Mouse (Mus musculus): Measurements from ENCODE around the gene Zfp541. TPM values are rescaled to one million over a fixed set of nuclear protein-coding genes. Genes with fewer than 3 reads are reported as not detected.

Zfp541 gene
- polyA plus RNA-seq, 1 experiment from 2014 or later = 0.09 TPM

DNA sequence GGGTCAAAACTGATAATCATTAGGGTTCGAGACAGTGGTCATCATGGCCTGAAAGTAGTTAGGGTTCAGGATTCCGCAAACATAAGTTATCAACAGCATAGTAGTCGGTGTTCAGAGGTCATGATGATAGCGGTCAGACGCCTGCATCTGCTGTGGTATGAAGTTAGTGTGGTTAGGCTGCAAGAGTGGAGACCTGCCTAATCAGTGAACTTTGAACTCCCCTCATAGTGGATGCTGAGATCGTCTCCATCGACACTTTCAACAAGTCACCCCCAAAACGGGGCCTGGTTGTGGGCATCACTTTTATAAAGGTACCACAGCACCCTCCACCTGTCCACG lies 58.6 kb downstream of the Zfp541 start:
- WGBS = 51% methylated on average over 9 of the region's 9 CpGs
- H3K36me3 ChIP-seq (ENCODE audit: control insufficient read depth, insufficient read depth, low read length) = peaks cover 36% of the 10 kb centered on the region
- H3K9ac ChIP-seq (replicated peaks; ENCODE audit: low read length) = peak overlapping the region; percentile 79
- no peaks in the 10 kb centered on the region for H3K9me3 ChIP-seq (ENCODE audit: control insufficient read depth, low read length)
- H3K27ac ChIP-seq (replicated peaks; ENCODE audit: low read depth, low read length) = peak overlapping the region; percentile 95
- peak overlapping the region; percentile 59 for H3K4me2 ChIP-seq (ENCODE audit: low read length)
- peak overlapping the region; percentile 67 for H3K4me3 ChIP-seq (replicated peaks; ENCODE audit: low read depth, low read length)
- no peak for DNase-seq
- no peaks in the 10 kb centered on the region for H3K27me3 ChIP-seq (ENCODE audit: control insufficient read depth, insufficient read depth, low read length)
- no peak; the same call in 1 of the 2 replicates for ATAC-seq (ENCODE audit: low FRiP score, low TSS enrichment)
- H3K4me1 ChIP-seq (ENCODE audit: control insufficient read depth, insufficient read depth, low read length) = peaks cover 6% of the 10 kb centered on the region

GRCm38 (mm10) chr7:16125829-16126228 lies 64.2 kb downstream of the Zfp541 start:
- Histone ChIP-seq H3K9me3 (ENCODE audit: control insufficient read depth, low read length) (no peaks in the 10 kb centered on the region), H3K36me3 (ENCODE audit: control insufficient read depth, insufficient read depth, low read length) (peaks cover 11% of the 10 kb centered on the region; the same call in 1 of the 2 replicates), H3K27me3 (ENCODE audit: control insufficient read depth, insufficient read depth, low read length) (no peaks in the 10 kb centered on the region), H3K4me3 (replicated peaks; ENCODE audit: low read depth, low read length) (no peak overlapping the region), H3K9ac (replicated peaks; ENCODE audit: low read length) (no peak overlapping the region), H3K4me1 (ENCODE audit: control insufficient read depth, insufficient read depth, low read length) (peaks cover 12% of the 10 kb centered on the region), H3K27ac (replicated peaks; ENCODE audit: low read depth, low read length) (no peak overlapping the region), H3K4me2 (ENCODE audit: low read length) (no peak overlapping the region)
- DNase-seq (no peak), ATAC-seq (ENCODE audit: low FRiP score, low TSS enrichment) (no peak)
- WGBS = 84% methylated on average over 9 of the region's 9 CpGs

- Histone ChIP-seq H3K4me2 (ENCODE audit: low read length) (no peak overlapping the region), H3K4me3 (replicated peaks; ENCODE audit: low read depth, low read length) (no peak overlapping the region), H3K9ac (replicated peaks; ENCODE audit: low read length) (no peak overlapping the region), H3K36me3 (ENCODE audit: control insufficient read depth, insufficient read depth, low read length) (peaks cover 8% of the 10 kb centered on the region; the same call in 1 of the 2 replicates), H3K4me1 (ENCODE audit: control insufficient read depth, insufficient read depth, low read length) (peaks cover 30% of the 10 kb centered on the region), H3K27me3 (ENCODE audit: control insufficient read depth, insufficient read depth, low read length) (no peaks in the 10 kb centered on the region), H3K27ac (replicated peaks; ENCODE audit: low read depth, low read length) (no peak overlapping the region), H3K9me3 (ENCODE audit: control insufficient read depth, low read length) (no peaks in the 10 kb centered on the region)
- DNase-seq (no peak), ATAC-seq (ENCODE audit: low FRiP score, low TSS enrichment) (no peak)
- 89% methylated on average over 6 of the region's 6 CpGs for WGBS
Observed at GRCm38 (mm10) chr7:16128344-16128743, 66.7 kb downstream of the Zfp541 start.

DNA sequence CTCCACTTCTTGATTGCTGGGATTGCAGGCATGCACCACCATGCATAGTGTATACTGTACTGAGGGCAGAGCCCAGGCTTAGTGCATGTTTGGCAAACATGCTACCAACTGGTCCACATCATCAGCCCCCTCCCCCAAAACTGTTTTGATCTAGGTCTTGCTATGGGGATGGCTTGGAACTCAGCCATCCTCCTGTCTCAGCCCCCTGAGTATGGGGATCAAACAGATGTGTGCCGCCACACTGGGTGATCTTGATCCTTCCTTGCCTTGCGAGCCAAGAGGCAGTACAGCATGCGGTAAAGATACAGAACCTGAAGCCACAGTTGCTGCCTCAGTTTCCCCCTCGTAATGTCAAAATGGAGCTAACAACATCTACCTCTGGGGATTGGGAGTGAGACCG lies 67.3 kb downstream of the Zfp541 start:
- peak overlapping the region; percentile 78 for H3K27ac ChIP-seq (replicated peaks; ENCODE audit: low read depth, low read length)

DNA sequence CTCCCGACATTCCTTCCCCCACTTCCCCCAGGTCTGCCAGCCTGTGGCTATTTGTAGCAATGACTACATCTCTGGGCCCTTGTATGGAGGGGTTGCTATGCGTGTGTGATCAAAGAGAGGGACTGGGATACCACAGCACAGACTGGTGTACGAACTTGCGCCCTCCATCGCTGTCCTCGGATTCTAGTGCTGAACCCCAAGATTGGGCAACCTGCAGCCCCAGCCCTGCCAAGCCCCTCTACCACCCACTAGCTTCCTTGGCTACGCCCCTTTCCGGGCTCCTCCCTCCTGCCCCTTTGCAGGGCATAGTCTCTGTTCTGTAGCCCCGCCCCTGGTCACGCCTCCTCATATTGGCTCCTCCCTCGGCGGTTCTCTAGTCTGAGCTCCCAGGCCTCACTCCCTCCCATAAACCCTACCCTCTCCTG lies 67.8 kb downstream of the Zfp541 start, which contains the start of gene Slc8a2:
Gene Slc8a2 (plus strand): TSS at position 406 of the 425 bp plus-strand sequence.
- peaks cover 41% of the 10 kb centered on the region for H3K4me1 ChIP-seq (ENCODE audit: control insufficient read depth, insufficient read depth, low read length)
- H3K27me3 ChIP-seq (ENCODE audit: control insufficient read depth, insufficient read depth, low read length) = no peaks in the 10 kb centered on the region
- ATAC-seq (ENCODE audit: low FRiP score, low TSS enrichment) (peak; percentile 81), DNase-seq (peak; percentile 88)
- peak within 1 kb of the TSS; percentile 73 for H3K4me2 ChIP-seq (ENCODE audit: low read length)
- 0 out of 2 replicates have a peak, but pooled peaks cover 5% of the 10 kb centered on the region for H3K36me3 ChIP-seq (ENCODE audit: control insufficient read depth, insufficient read depth, low read length)
- H3K4me3 ChIP-seq (replicated peaks; ENCODE audit: low read depth, low read length) = peak within 1 kb of the TSS; percentile 58
- no peaks in the 10 kb centered on the region for H3K9me3 ChIP-seq (ENCODE audit: control insufficient read depth, low read length)
- WGBS = 2% methylated on average over 12 of the region's 12 CpGs
- peak within 1 kb of the TSS; percentile 74 for H3K9ac ChIP-seq (replicated peaks; ENCODE audit: low read length)
- H3K27ac ChIP-seq (replicated peaks; ENCODE audit: low read depth, low read length) = peak within 1 kb of the TSS; percentile 78

More for the DNA sequence above, 67.3 kb downstream of the Zfp541 start:
- Histone ChIP-seq H3K4me3 (replicated peaks; ENCODE audit: low read depth, low read length) (peak overlapping the region; percentile 58; the same call in 1 of the 2 replicates), H3K9ac (replicated peaks; ENCODE audit: low read length) (peak overlapping the region; percentile 74; the same call in 1 of the 2 replicates), H3K4me1 (ENCODE audit: control insufficient read depth, insufficient read depth, low read length) (peaks cover 36% of the 10 kb centered on the region), H3K9me3 (ENCODE audit: control insufficient read depth, low read length) (no peaks in the 10 kb centered on the region), H3K27me3 (ENCODE audit: control insufficient read depth, insufficient read depth, low read length) (no peaks in the 10 kb centered on the region), H3K4me2 (ENCODE audit: low read length) (peak overlapping the region; percentile 73), H3K36me3 (ENCODE audit: control insufficient read depth, insufficient read depth, low read length) (0 out of 2 replicates have a peak, but pooled peaks cover 5% of the 10 kb centered on the region)
- DNase-seq = no peak
- whole genome bisulfite sequencing = 62% methylated on average over 5 of the region's 5 CpGs
- ATAC-seq (ENCODE audit: low FRiP score, low TSS enrichment) = no peak

GRCm38 (mm10) chr7:16129846-16130691 lies 68.5 kb downstream of the Zfp541 start:
- Histone ChIP-seq H3K9me3 (ENCODE audit: control insufficient read depth, low read length) (no peaks in the 10 kb centered on the region), H3K27ac (replicated peaks; ENCODE audit: low read depth, low read length) (peak overlapping the region; percentile 78), H3K27me3 (ENCODE audit: control insufficient read depth, insufficient read depth, low read length) (no peaks in the 10 kb centered on the region), H3K4me1 (ENCODE audit: control insufficient read depth, insufficient read depth, low read length) (peaks cover 46% of the 10 kb centered on the region), H3K4me2 (ENCODE audit: low read length) (peak overlapping the region; percentile 73), H3K9ac (replicated peaks; ENCODE audit: low read length) (peak overlapping the region; percentile 74), H3K36me3 (ENCODE audit: control insufficient read depth, insufficient read depth, low read length) (0 out of 2 replicates have a peak, but pooled peaks cover 2% of the 10 kb centered on the region), H3K4me3 (replicated peaks; ENCODE audit: low read depth, low read length) (peak overlapping the region; percentile 58)
- ATAC-seq (ENCODE audit: low FRiP score, low TSS enrichment) (peak; percentile 83), DNase-seq (peak; percentile 90)
- WGBS = under 1% methylated on average over 38 of the region's 38 CpGs

GRCm38 (mm10) chr7:16130956-16131634 lies 69.5 kb downstream of the Zfp541 start:
- no peaks in the 10 kb centered on the region for H3K27me3 ChIP-seq (ENCODE audit: control insufficient read depth, insufficient read depth, low read length)
- H3K4me1 ChIP-seq (ENCODE audit: control insufficient read depth, insufficient read depth, low read length) = peaks cover 50% of the 10 kb centered on the region
- peak overlapping the region; percentile 58 for H3K4me3 ChIP-seq (replicated peaks; ENCODE audit: low read depth, low read length)
- no peaks in the 10 kb centered on the region for H3K9me3 ChIP-seq (ENCODE audit: control insufficient read depth, low read length)
- peak overlapping the region; percentile 74 for H3K9ac ChIP-seq (replicated peaks; ENCODE audit: low read length)
- peak overlapping the region; percentile 46 for H3K27ac ChIP-seq (replicated peaks; ENCODE audit: low read depth, low read length)
- ATAC-seq (ENCODE audit: low FRiP score, low TSS enrichment) (no peak), DNase-seq (peak; percentile 26)
- WGBS = 38% methylated on average over 13 of the region's 13 CpGs
- H3K4me2 ChIP-seq (ENCODE audit: low read length) = peak overlapping the region; percentile 73
- H3K36me3 ChIP-seq (ENCODE audit: control insufficient read depth, insufficient read depth, low read length) = no peaks in the 10 kb centered on the region

DNA sequence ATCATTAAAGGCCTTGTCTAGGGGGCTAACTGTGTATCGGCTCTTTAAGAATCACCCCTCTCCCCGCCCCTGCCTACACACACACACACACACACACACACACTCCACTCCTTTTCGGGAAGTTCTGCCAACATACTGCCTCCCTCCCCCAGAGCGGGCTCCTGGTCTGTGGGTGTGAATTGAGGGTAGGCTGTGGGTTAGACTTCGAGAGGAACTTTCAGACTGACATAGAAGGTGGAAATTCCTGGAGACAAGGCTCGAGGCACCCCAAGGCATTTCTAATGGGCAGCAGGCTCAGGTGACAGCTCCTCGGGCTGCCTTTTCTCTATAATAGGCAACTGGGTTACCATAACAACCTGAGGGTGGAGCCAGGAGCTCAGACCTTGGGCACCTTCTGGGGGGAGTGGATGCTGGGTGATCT lies 70.6 kb downstream of the Zfp541 start:
- ATAC-seq (ENCODE audit: low FRiP score, low TSS enrichment) (no peak), DNase-seq (peak; percentile 39)
- H3K27ac ChIP-seq (replicated peaks; ENCODE audit: low read depth, low read length) = 0 out of 2 replicates have a peak overlapping the region, but pooled peaks have one; percentile 57
- peak overlapping the region; percentile 73 for H3K4me2 ChIP-seq (ENCODE audit: low read length)
- H3K4me3 ChIP-seq (replicated peaks; ENCODE audit: low read depth, low read length) = peak overlapping the region; percentile 58; the same call in 1 of the 2 replicates
- peaks cover 53% of the 10 kb centered on the region for H3K4me1 ChIP-seq (ENCODE audit: control insufficient read depth, insufficient read depth, low read length)
- H3K9ac ChIP-seq (replicated peaks; ENCODE audit: low read length) = no peak overlapping the region
- 16% methylated on average over 7 of the region's 7 CpGs for WGBS
- no peaks in the 10 kb centered on the region for H3K27me3 ChIP-seq (ENCODE audit: control insufficient read depth, insufficient read depth, low read length)
- no peaks in the 10 kb centered on the region for H3K9me3 ChIP-seq (ENCODE audit: control insufficient read depth, low read length)
- H3K36me3 ChIP-seq (ENCODE audit: control insufficient read depth, insufficient read depth, low read length) = no peaks in the 10 kb centered on the region

All from midbrain, embryonic 14.5 days (tissue).